Mouse (Mus musculus) erythroblast, embryonic 14.5 days (primary cell): ENCODE results near the gene Pkm.

Experiments
- GATA1 ChIP-seq: IDR thresholded peaks from 2 replicates; pipeline ENCODE4 v1.6.1; 2012; ENCODE audit warnings: low read length, inconsistent platforms, mixed read lengths
- TAL1 ChIP-seq: IDR thresholded peaks from 3 replicates; pipeline ENCODE4 v1.6.1; 2012; ENCODE audit warnings: low read length, inconsistent platforms, mixed read lengths

DNA sequence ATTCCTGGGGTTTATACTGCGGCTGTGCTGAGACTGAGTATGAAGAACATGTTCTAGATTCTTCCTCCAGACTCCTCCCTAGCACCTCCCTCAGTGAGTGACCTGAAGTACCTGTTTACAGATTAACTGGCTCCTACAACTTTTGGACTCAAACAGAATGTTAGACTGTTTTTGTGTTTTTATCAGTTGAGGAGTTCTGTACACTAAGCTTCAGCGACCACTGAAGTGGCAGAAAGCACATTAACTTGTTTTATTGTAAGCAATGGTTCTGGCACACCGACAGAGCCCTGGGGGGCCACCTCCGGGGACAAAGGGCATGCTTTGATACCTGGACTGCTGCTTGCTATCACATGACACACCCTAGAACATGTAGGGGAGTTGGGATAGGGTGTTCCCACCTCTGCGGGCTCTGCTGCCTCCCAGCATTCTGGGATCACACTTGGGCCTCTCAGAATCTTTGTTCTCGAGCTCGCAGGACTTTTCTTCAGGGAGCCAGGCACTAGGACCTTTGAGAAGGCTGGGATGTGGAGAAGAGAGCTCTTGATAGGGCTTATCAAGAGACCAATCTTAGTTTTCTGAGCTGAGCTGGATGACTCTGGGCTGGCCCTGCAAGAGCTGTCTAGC, 60.2 kb downstream of the Pkm start:
- TF ChIP-seq GATA1 (no peak), TAL1 (no peak)
